Mouse (Mus musculus): ENCODE results near the gene Ndufc1. TPM values are rescaled to one million over a fixed set of nuclear protein-coding genes. Genes with fewer than 3 reads are reported as not detected.
A peak's percentile ranks its signal among the peaks of the same experiment; 100 is the strongest.

Ndufc1 gene
- polyA plus RNA-seq, 1 experiment, result 88.1 TPM

GRCm38 (mm10) chr3:51387868-51388381 is 20.9 kb downstream of the Ndufc1 start:
- no peak for TF ChIP-seq POLR2A (IDR thresholded peaks at IDR 0.05; ENCODE audit: borderline replicate concordance, extremely low read depth, low read depth, low read length)
- Histone ChIP-seq H3K4me1 (ENCODE audit: control insufficient read depth, insufficient read depth, low read length) (peaks cover 3% of the 10 kb centered on the region), H3K4me3 (replicated peaks; ENCODE audit: extremely low read depth, low read depth, low read length) (no peak overlapping the region)
- no peak for DNase-seq
- 77% methylated on average over 8 of the region's 8 CpGs for WGBS

- TF ChIP-seq CTCF (IDR thresholded peaks at IDR 0.05; ENCODE audit: insufficient read depth, low read length), result no peak
- no peak for TF ChIP-seq POLR2A (IDR thresholded peaks at IDR 0.05; ENCODE audit: borderline replicate concordance, extremely low read depth, low read depth, low read length)
- H3K4me3 ChIP-seq (replicated peaks; ENCODE audit: extremely low read depth, low read depth, low read length), result no peak overlapping the region
- DNase-seq, result no peak
- 60% methylated on average over 3 of the region's 3 CpGs for WGBS
- peaks cover 3% of the 10 kb centered on the region for H3K4me1 ChIP-seq (ENCODE audit: control insufficient read depth, insufficient read depth, low read length)
Observed at GRCm38 (mm10) chr3:51387134-51387451, 21.7 kb downstream of the Ndufc1 start.

- H3K4me3 ChIP-seq (replicated peaks; ENCODE audit: extremely low read depth, low read depth, low read length), result no peak overlapping the region
- TF ChIP-seq CTCF (IDR thresholded peaks at IDR 0.05; ENCODE audit: insufficient read depth, low read length) (no peak), POLR2A (IDR thresholded peaks at IDR 0.05; ENCODE audit: borderline replicate concordance, extremely low read depth, low read depth, low read length) (no peak)
- 56% methylated on average over 12 of the region's 12 CpGs for WGBS
- H3K4me1 ChIP-seq (ENCODE audit: control insufficient read depth, insufficient read depth, low read length), result peaks cover 3% of the 10 kb centered on the region
- no peak for DNase-seq
Observed at GRCm38 (mm10) chr3:51386441-51387133, 22.2 kb downstream of the Ndufc1 start.

GRCm38 (mm10) chr3:51383409-51383808 is 25.4 kb downstream of the Ndufc1 start:
- DNase-seq, result no peak
- H3K4me3 ChIP-seq (replicated peaks; ENCODE audit: extremely low read depth, low read depth, low read length), result no peak overlapping the region
- TF ChIP-seq POLR2A (IDR thresholded peaks at IDR 0.05; ENCODE audit: borderline replicate concordance, extremely low read depth, low read depth, low read length) (no peak), CTCF (IDR thresholded peaks at IDR 0.05; ENCODE audit: insufficient read depth, low read length) (no peak)
- 86% methylated on average over 12 of the region's 12 CpGs for WGBS
- no peaks in the 10 kb centered on the region for H3K4me1 ChIP-seq (ENCODE audit: control insufficient read depth, insufficient read depth, low read length)

GRCm38 (mm10) chr3:51380660-51381014 is 28.2 kb downstream of the Ndufc1 start:
- no peak for TF ChIP-seq CTCF (IDR thresholded peaks at IDR 0.05; ENCODE audit: insufficient read depth, low read length)
- TF ChIP-seq POLR2A (IDR thresholded peaks at IDR 0.05; ENCODE audit: borderline replicate concordance, extremely low read depth, low read depth, low read length), result no peak
- no peak overlapping the region for H3K4me3 ChIP-seq (replicated peaks; ENCODE audit: extremely low read depth, low read depth, low read length)
- no peak for DNase-seq
- WGBS, result 38% methylated on average over 3 of the region's 5 CpGs
- no peaks in the 10 kb centered on the region for H3K4me1 ChIP-seq (ENCODE audit: control insufficient read depth, insufficient read depth, low read length)

- H3K4me1 ChIP-seq (ENCODE audit: control insufficient read depth, insufficient read depth, low read length), result no peaks in the 10 kb centered on the region
- TF ChIP-seq POLR2A (IDR thresholded peaks at IDR 0.05; ENCODE audit: borderline replicate concordance, extremely low read depth, low read depth, low read length) (no peak), CTCF (IDR thresholded peaks at IDR 0.05; ENCODE audit: insufficient read depth, low read length) (no peak)
- WGBS, result 52% methylated on average over 5 of the region's 5 CpGs
- H3K4me3 ChIP-seq (replicated peaks; ENCODE audit: extremely low read depth, low read depth, low read length), result no peak overlapping the region
- DNase-seq, result no peak
Observed at GRCm38 (mm10) chr3:51379786-51380659, 28.8 kb downstream of the Ndufc1 start.

GRCm38 (mm10) chr3:51378665-51378946 is 30.2 kb downstream of the Ndufc1 start:
- WGBS, result 72% methylated on average over 3 of the region's 3 CpGs
- DNase-seq, result no peak
- Histone ChIP-seq H3K4me3 (replicated peaks; ENCODE audit: extremely low read depth, low read depth, low read length) (peak overlapping the region; percentile 57), H3K4me1 (ENCODE audit: control insufficient read depth, insufficient read depth, low read length) (no peaks in the 10 kb centered on the region)
- no peak for TF ChIP-seq CTCF (IDR thresholded peaks at IDR 0.05; ENCODE audit: insufficient read depth, low read length)
- TF ChIP-seq POLR2A (IDR thresholded peaks at IDR 0.05; ENCODE audit: borderline replicate concordance, extremely low read depth, low read depth, low read length), result no peak

- WGBS, result 19% methylated on average over 31 of the region's 31 CpGs
- H3K4me3 ChIP-seq (replicated peaks; ENCODE audit: extremely low read depth, low read depth, low read length), result peak overlapping the region; percentile 57
- 0 out of 2 replicates have a peak, but pooled peaks have one; percentile 32 for TF ChIP-seq CTCF (IDR thresholded peaks at IDR 0.05; ENCODE audit: insufficient read depth, low read length)
- no peak for TF ChIP-seq POLR2A (IDR thresholded peaks at IDR 0.05; ENCODE audit: borderline replicate concordance, extremely low read depth, low read depth, low read length)
- DNase-seq, result no peak
- H3K4me1 ChIP-seq (ENCODE audit: control insufficient read depth, insufficient read depth, low read length), result 0 out of 2 replicates have a peak, but pooled peaks cover 1% of the 10 kb centered on the region
Observed at GRCm38 (mm10) chr3:51377878-51378664, 30.7 kb downstream of the Ndufc1 start.

All from lung, adult 2 months (tissue).